Comparison of ENCODE assay signal across 11 mouse cellular contexts in the genomic region with DNA sequence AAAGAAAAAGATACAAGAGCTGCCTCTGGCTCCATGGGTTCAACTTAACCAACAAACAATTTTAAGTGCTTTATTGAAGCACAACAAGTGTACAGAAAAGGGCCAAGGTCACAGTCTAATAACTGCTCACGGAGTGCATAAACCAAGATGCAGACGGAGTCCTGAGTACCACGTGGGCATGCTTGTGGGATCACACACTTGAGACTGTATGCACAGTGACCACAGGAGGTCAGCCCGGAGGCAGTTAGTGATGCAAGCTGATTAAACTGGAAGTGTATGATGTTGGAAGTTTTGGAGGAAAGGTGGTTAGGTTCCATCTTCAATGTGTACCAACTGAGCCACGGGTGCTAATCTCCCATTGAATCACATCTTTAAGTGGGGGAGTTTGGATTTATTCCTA.
DNase-seq lines count a peak whose midpoint lies in the region; ATAC-seq and TF ChIP-seq lines count a peak whose summit lies in the region.
"Had no signal": no experiment of that assay in that cellular context is flagged by ENCODE, and none has a peak within 500 bp of the region (broad histone marks: within the 10 kb centered on the region; RNA-seq: fewer than 3 reads in every experiment).

No protein-coding gene starts in this region.

- peak; percentile 80 for ATAC-seq in kidney, postnatal 0 days (replicated peaks; ENCODE audit: low FRiP score, low read depth)
- ATAC-seq in megakaryocyte progenitor cell, adult 5-6 weeks (replicated peaks; ENCODE audit: poor library complexity) = 0 out of 2 replicates have a peak, but pooled peaks have one; percentile 29
- ATAC-seq in activated CD4-positive, CD25-positive, alpha-beta regulatory T cell, adult 4 months = no peak

- H3K9ac ChIP-seq in kidney, postnatal 0 days (ENCODE audit: low read depth, low read length) = no peak overlapping the region
- H3K9ac ChIP-seq: limb, embryonic 15.5 days; midbrain, embryonic 12.5 days had no signal

- DNase-seq in adrenal gland, adult (ENCODE audit: inconsistent age in 2 of 2, low spot score in 1 of 2) = peak; percentile 18 to 37
- DNase-seq in adrenal gland, adult 18-20 months (ENCODE audit: low spot score in 2 of 2) = no peak
- no peak for DNase-seq in layer of hippocampus, adult 2 months (ENCODE audit: low spot score in 2 of 2)
- DNase-seq in layer of hippocampus, postnatal 36 days = no peak
- peak; percentile 63 for DNase-seq in kidney, postnatal 0 days (ENCODE audit: low spot score)
- no peak for DNase-seq in gastrocnemius, postnatal 10 days
- DNase-seq: gastrocnemius, postnatal 25 days had no signal

- H3K9me3 ChIP-seq in kidney, postnatal 0 days (replicated peaks; ENCODE audit: low read length) = no peaks in the 10 kb centered on the region
- H3K9me3 ChIP-seq: limb, embryonic 15.5 days; midbrain, embryonic 12.5 days had no signal

- no peak overlapping the region for H3K27ac ChIP-seq in layer of hippocampus, adult 2 months
- H3K27ac ChIP-seq in kidney, postnatal 0 days = peak overlapping the region; percentile 70; the same call in 1 of the 2 replicates
- H3K27ac ChIP-seq: limb, embryonic 15.5 days; midbrain, embryonic 12.5 days had no signal

- 48% methylated on average over 5 of the region's 5 CpGs for WGBS in kidney, postnatal 0 days

- H3K4me3 ChIP-seq in layer of hippocampus, adult 2 months = no peak overlapping the region
- H3K4me3 ChIP-seq in kidney, postnatal 0 days (replicated peaks; ENCODE audit: low read depth, low read length) = no peak overlapping the region
- H3K4me3 ChIP-seq: limb, embryonic 15.5 days; midbrain, embryonic 12.5 days had no signal

- no peaks in the 10 kb centered on the region for H3K27me3 ChIP-seq in kidney, postnatal 0 days (ENCODE audit: insufficient read depth, low read length)
- H3K27me3 ChIP-seq: limb, embryonic 15.5 days; midbrain, embryonic 12.5 days had no signal

- peaks cover under 1% of the 10 kb centered on the region; the same call in 1 of the 2 replicates for H3K4me1 ChIP-seq in kidney, postnatal 0 days (replicated peaks; ENCODE audit: insufficient read depth, low read length)
- H3K4me1 ChIP-seq: limb, embryonic 15.5 days; midbrain, embryonic 12.5 days had no signal

- TF ChIP-seq CTCF in layer of hippocampus, adult 2 months (conservative IDR thresholded peaks at IDR 0.05) = peak; percentile 41
- peak; percentile 71 for TF ChIP-seq CTCF in kidney, postnatal 0 days (IDR thresholded peaks at IDR 0.05; ENCODE audit: low read depth)

- H3K4me2 ChIP-seq in kidney, postnatal 0 days (ENCODE audit: low read length) = no peak overlapping the region
- H3K4me2 ChIP-seq: limb, embryonic 15.5 days; midbrain, embryonic 12.5 days had no signal

- no peaks in the 10 kb centered on the region for H3K36me3 ChIP-seq in kidney, postnatal 0 days (ENCODE audit: insufficient read depth, low read length)
- H3K36me3 ChIP-seq: limb, embryonic 15.5 days; midbrain, embryonic 12.5 days had no signal

Comparison
In these comparisons a context has a peak if more than half of its experiments do, and no peak if none do; other contexts are left out.
1. DNase-seq: peak in adrenal gland, adult (2 of 2) and kidney, postnatal 0 days (single experiment); none in adrenal gland, adult 18-20 months (0 of 2), layer of hippocampus, adult 2 months (0 of 2), layer of hippocampus, postnatal 36 days (0 of 2) and gastrocnemius, postnatal 10 days (single experiment).